Mouse (Mus musculus): ENCODE data around the gene Lgals4.
"Not testable (repeated sequence)": the region's sequence is repeated elsewhere in the genome, so short reads cannot be mapped to it uniquely, and the experiment has no call there.

Lgals4 gene

GRCm38 (mm10) chr7:28866769-28867507, 33.3 kb downstream of the Lgals4 start:
- no peak for DNase-seq

DNA sequence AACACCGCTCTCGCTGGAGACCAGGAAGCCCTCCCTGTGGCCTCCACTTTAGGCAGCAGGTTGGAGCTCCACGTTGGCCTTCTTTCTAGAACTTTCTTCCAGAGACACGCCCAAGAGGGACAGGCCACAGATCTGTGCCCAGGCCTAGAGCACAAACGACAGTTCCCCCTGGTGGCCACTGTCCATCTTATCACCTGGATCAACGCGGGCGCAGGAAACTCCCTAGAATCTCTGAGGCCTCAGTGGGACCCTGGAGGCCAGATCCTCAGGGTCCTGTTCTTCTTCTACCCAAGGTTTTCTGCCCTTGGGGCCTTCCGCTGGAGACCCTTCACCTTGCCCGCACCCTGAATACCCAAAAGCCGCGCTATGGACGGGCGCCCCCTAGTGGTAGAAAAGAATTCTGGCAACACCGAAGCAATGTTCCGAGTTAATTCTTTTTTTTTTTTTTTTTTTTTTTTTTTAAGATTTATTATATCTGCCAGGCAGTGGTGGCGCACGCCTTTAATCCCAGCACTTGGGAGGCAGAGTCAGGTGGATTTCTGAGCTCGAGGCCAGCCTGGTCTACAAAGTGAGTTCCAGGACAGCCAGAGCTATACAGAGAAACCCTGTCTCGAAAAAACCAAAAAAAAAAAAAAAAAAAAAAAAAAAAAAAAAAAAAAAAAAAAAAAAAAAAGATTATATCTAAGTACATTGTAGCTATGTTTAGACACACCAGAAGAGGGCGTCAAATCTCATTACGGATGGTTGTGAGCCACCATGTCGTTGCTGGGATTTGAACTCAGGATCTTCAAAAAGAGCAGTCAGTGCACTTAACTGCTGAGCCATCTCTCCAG, 34.1 kb downstream of the Lgals4 start:
- peak; percentile 69 for DNase-seq

DNA sequence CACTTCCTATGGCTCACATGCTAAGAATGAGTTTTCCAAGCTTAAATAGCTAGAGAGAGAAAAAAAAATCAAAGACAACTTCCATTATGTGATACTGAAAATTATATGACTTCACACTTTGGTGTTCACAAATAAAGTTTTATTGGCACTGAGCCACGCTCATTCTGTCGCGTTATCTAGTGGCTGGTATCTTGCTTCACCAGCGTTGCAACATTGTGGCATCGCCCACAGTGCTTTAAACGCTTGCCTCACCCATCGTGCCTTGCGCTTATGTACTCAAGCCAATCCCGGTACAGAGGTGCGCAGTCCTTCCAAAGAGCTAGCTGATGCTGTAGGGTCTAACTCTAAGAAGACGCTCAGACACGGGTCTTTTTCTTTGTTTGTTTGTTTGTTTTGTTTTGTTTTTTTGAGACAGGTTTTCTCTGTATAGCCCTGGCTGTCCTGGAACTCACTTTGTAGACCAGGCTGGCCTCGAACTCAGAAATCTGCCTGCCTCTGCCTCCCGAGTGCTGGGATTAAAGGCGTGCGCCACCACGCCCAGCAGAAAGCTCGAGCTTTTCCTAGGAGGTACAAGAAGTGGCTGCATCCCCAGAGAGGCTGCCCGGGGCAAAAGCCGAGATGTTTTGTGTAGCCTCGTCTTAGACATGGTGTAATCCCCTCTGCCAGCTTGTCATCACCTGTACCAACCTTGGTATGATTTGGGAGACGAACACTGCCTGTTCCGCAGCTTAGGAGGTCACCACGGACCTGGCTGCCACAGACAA, 37.4 kb downstream of the Lgals4 start:
- DNase-seq, result no peak

GRCm38 (mm10) chr7:28874565-28874964, 40.9 kb downstream of the Lgals4 start:
- DNase-seq, result no peak

DNA sequence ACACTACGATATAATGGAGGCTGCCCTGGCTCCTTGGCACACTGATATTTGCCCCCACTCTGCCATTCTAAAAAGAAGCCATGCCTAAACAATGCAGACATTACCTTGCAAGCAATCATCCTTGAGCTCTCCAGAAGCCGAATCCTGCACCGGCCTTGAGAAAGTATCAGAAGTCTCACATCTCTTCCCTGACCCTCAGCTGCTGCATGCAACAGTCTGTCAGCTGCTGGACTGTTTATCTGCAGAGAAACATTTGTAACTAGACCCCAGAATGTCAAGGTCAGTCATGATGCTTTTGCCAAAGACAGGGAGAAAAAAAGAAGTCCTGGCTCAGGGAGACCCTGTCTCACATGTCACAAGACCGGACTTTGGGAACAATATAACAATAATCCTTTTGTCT, 42.4 kb downstream of the Lgals4 start:
- no peak for DNase-seq

DNA sequence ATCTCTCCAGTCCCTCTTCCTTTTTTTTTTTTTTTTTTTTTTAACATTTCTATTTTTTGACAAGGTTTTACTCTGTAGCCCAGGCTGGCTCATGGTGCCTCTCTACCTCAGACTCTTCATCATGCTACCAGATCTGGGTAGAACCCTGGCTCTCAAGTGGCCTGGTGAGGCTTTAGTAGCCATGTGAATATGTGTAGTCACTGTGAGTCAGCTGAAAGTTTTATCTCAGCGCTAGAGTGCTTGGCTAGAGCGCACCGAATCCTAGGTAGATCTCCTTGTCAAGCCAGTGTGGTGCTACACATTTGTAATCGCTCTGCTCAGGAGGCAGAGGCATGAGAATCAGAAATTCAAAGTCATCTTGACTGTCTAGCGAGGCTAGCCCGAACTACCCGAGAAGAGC, 43.5 kb downstream of the Lgals4 start:
- no peak for DNase-seq

DNA sequence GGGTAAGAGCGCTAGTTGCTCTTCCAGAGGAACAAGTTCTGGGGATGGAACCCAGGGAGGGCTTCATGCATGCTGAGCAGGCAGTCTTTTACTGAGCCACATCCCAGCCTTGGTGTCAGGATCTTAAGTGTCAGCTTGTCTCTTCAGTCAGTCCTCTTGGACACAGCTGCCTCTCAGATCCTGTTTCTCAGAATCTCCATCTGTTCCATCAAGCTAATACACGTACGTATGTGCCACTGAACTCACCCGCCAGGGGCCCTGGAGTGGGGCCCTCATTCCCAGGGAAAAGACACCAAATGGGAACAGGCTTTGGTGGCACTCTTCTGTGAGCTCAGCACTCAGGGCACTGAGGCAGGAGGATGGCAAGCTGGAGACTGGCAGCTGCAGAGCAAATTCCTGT, 44.2 kb downstream of the Lgals4 start:
- no peak for DNase-seq

DNA sequence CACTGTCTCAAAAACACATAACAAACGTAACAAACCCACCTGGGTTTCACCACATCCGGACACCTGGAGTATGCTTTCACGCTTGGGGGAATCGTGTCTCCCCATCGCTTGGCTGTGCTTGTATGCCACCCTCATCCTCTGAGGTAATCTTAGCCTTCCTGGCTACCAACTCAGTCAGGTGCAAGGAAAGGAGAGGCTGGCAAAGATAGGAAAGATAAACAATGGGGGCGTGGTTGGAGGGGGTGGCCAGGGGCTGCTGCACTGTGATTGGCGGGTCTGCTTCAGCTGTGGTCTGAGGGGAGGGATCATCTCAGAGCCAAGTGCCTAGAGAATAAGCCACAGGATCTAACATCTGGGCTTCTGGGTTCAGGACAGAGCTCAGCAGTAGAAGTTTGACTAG, 46.0 kb downstream of the Lgals4 start:
- no peak for DNase-seq

GRCm38 (mm10) chr7:28880554-28880953, 46.9 kb downstream of the Lgals4 start:
- no peak for DNase-seq

DNA sequence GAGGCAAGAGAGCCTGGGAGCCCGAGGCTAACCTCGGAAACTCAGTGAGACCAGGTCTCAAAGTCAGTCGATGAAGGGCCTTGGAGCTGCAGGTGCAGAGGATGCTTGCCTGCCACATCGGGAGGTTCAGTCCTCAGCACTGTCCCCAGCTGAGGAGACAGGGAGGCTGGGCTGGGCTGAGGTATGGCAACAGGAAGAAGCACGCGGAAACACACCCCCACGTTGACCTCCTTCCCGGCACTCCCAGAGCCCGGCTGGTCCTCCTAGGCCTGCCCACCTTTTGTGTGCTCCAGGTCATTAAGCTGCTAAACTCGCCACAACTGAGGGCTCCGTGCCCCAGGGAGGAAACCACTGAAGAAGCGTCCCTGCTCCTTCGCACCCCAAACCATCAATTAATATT, 47.5 kb downstream of the Lgals4 start, which contains the start of gene Capn12:
Gene Capn12 (plus strand): TSS at position 224 of the 400 bp plus-strand sequence.
- no peak for DNase-seq

GRCm38 (mm10) chr7:28883039-28883438, 49.4 kb downstream of the Lgals4 start:
- DNase-seq, result no peak

DNA sequence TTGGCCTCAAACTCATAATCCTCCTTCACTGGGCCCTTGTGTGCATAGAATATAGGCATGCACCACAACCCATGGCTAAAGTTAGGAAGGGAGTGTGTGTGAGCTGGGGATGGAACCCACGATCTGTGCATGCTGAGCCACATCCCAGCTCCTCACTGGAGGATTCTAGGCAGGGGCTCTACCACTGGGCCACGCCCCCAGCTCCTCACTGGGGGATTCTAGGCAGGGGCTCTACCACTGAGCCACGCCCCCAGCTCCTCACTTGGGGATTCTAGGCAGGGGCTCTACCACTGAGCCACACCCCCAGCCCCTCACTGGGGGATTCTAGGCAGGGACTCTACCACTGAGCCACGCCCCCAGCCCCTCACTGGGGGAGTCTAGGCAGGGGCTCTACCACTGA, 50.0 kb downstream of the Lgals4 start:
- DNase-seq, result not testable (repeated sequence)

GRCm38 (mm10) chr7:28886486-28886885, 52.8 kb downstream of the Lgals4 start:
- no peak for DNase-seq

DNA sequence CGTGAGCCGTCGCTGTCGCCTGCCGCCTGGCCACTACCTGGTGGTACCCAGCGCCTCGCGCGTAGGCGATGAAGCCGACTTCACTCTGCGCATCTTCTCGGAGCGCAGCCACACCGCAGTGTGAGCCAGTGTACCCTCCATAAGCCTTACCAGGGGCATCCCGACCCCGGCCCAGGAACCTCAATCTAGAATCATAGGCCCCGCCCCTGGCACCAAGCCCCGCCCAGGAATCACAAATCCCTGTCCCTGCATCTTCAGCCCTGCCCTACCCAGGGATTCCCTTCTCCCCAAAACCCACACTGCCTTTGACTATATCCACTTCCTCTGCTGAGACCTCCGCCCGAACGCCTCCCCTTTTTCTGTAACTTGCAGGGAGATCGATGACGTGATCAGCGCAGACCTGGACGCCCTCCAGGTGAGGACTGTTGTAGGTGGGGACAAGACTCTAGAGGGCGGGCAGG, 55.1 kb downstream of the Lgals4 start:
- DNase-seq, result no peak
